8 mouse cellular contexts compared by ENCODE assay signal in the genomic region with DNA sequence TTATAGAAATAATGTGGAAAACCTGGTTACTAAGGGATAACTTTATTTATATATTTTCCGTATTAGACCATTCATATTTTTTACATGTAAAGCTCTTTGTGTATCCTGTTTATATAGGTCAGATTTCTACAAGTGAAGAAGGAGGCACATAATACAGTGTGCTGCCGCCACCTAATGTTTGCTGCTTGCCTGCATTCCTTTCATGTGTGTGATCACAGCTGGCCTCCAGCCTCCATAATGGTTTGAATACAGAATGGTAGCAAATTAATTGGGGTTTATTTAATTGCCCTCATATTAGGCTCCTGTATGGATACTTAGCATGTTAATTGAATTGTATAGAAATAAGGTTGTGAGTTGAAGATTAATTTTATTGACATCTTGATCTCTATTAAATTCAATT.
A peak's percentile ranks its signal among the peaks of the same experiment; 100 is the strongest.
DNase-seq lines count a peak whose midpoint lies in the region; ATAC-seq and TF ChIP-seq lines count a peak whose summit lies in the region.

No protein-coding gene starts in this region.

- TF ChIP-seq CTCF in heart, postnatal 0 days (IDR thresholded peaks at IDR 0.05; ENCODE audit: low read depth): peak; percentile 75

- H3K4me3 ChIP-seq in heart, postnatal 0 days (ENCODE audit: low read depth, low read length): no peak overlapping the region
- H3K4me3 ChIP-seq in hindbrain, embryonic 16.5 days (ENCODE audit: low read length): no peak overlapping the region
- H3K4me3 ChIP-seq in neural tube, embryonic 15.5 days (replicated peaks): no peak overlapping the region

- no peaks in the 10 kb centered on the region for H3K27me3 ChIP-seq in heart, postnatal 0 days (ENCODE audit: control insufficient read depth, insufficient read depth, low read length)
- no peaks in the 10 kb centered on the region for H3K27me3 ChIP-seq in hindbrain, embryonic 16.5 days (replicated peaks; ENCODE audit: control insufficient read depth, insufficient read depth, low read length)
- no peaks in the 10 kb centered on the region for H3K27me3 ChIP-seq in neural tube, embryonic 15.5 days (replicated peaks)

- peaks cover 28% of the 10 kb centered on the region for H3K4me1 ChIP-seq in heart, postnatal 0 days (ENCODE audit: control insufficient read depth, insufficient read depth)
- peaks cover 15% of the 10 kb centered on the region for H3K4me1 ChIP-seq in hindbrain, embryonic 16.5 days (ENCODE audit: control insufficient read depth, insufficient read depth, low read depth, low read length)
- peaks cover 31% of the 10 kb centered on the region for H3K4me1 ChIP-seq in neural tube, embryonic 15.5 days

- ATAC-seq in heart, postnatal 0 days (ENCODE audit: insufficient read depth, low read depth): no peak; the same call in 1 of the 2 replicates
- peak; percentile 79 for ATAC-seq in hindbrain, embryonic 16.5 days
- ATAC-seq in neural tube, embryonic 15.5 days (ENCODE audit: low FRiP score): 0 out of 2 replicates have a peak, but pooled peaks have one; percentile 75
- no peak for ATAC-seq in erythroid progenitor cell, adult 5-6 weeks (replicated peaks; ENCODE audit: low FRiP score, poor library complexity, severe bottlenecking)

- TF ChIP-seq EP300 in heart, postnatal 0 days (IDR thresholded peaks at IDR 0.05; ENCODE audit: low read depth): no peak

- no peak overlapping the region for H3K9ac ChIP-seq in heart, postnatal 0 days (replicated peaks; ENCODE audit: low read depth, low read length)
- no peak overlapping the region for H3K9ac ChIP-seq in hindbrain, embryonic 16.5 days (ENCODE audit: low read depth, low read length)
- H3K9ac ChIP-seq in neural tube, embryonic 15.5 days (replicated peaks): no peak overlapping the region

- no peaks in the 10 kb centered on the region for H3K9me3 ChIP-seq in heart, postnatal 0 days (replicated peaks; ENCODE audit: control insufficient read depth, low read length)
- no peaks in the 10 kb centered on the region for H3K9me3 ChIP-seq in hindbrain, embryonic 16.5 days (ENCODE audit: control insufficient read depth, low read length)
- H3K9me3 ChIP-seq in neural tube, embryonic 15.5 days (replicated peaks): no peaks in the 10 kb centered on the region

- no peak overlapping the region for H3K4me2 ChIP-seq in heart, postnatal 0 days (ENCODE audit: low read depth, low read length)
- no peak overlapping the region for H3K4me2 ChIP-seq in hindbrain, embryonic 16.5 days (ENCODE audit: low read length)
- no peak overlapping the region for H3K4me2 ChIP-seq in neural tube, embryonic 15.5 days

- H3K36me3 ChIP-seq in heart, postnatal 0 days (replicated peaks; ENCODE audit: control insufficient read depth, insufficient read depth, low read length): no peaks in the 10 kb centered on the region
- no peaks in the 10 kb centered on the region for H3K36me3 ChIP-seq in hindbrain, embryonic 16.5 days (ENCODE audit: control insufficient read depth, insufficient read depth, low read length)
- no peaks in the 10 kb centered on the region for H3K36me3 ChIP-seq in neural tube, embryonic 15.5 days

- no peak overlapping the region for H3K27ac ChIP-seq in heart, postnatal 0 days (ENCODE audit: low read depth)
- no peak overlapping the region for H3K27ac ChIP-seq in hindbrain, embryonic 16.5 days (ENCODE audit: low read depth, low read length)
- H3K27ac ChIP-seq in neural tube, embryonic 15.5 days (replicated peaks): no peak overlapping the region

- peak; percentile 56 for DNase-seq in heart, postnatal 0 days (ENCODE audit: low spot score)
- no peak for DNase-seq in heart, adult 9 months (ENCODE audit: low spot score in 2 of 2)
- peak; percentile 61 for DNase-seq in 3T3-L1 (ENCODE audit: low read depth, low spot score)
- peak; percentile 30 for DNase-seq in T-cell, adult 2 months (ENCODE audit: low spot score)
- DNase-seq in adrenal gland, postnatal 4 days (ENCODE audit: low spot score in 2 of 2): no peak

- 38% methylated on average over 2 of the region's 2 CpGs for WGBS in heart, postnatal 0 days
- WGBS in hindbrain, embryonic 16.5 days: 35% methylated on average over 2 of the region's 2 CpGs
- 35% methylated on average over 2 of the region's 2 CpGs for WGBS in neural tube, embryonic 15.5 days

Comparison
In these comparisons a context has a peak if more than half of its experiments do, and no peak if none do; other contexts are left out.
1. DNase-seq: peak in heart, postnatal 0 days (single experiment), 3T3-L1 (single experiment) and T-cell, adult 2 months (single experiment); none in heart, adult 9 months (0 of 2) and adrenal gland, postnatal 4 days (0 of 2).
2. ATAC-seq: peak in hindbrain, embryonic 16.5 days (single experiment) and neural tube, embryonic 15.5 days (single experiment); none in heart, postnatal 0 days (single experiment) and erythroid progenitor cell, adult 5-6 weeks (single experiment).